Mouse (Mus musculus) thymus, adult 2 months (tissue): ENCODE data around the gene Mid1.
"Not testable (repeated sequence)": the region's sequence is repeated elsewhere in the genome, so short reads cannot be mapped to it uniquely, and the experiment has no call there.

Experiments used
- CTCF ChIP-seq: fragments of 200-500 bp; IDR thresholded peaks from 2 replicates; pipeline ENCODE4 v1.5.1; 2012; ENCODE audit warnings: mild to moderate bottlenecking, control low read depth, low read length, moderate library complexity, borderline replicate concordance; ENCODE audit not compliant: control insufficient read depth, poor library complexity, insufficient read depth; ENCODE audit errors: extremely low read depth
- POLR2A ChIP-seq: fragments of 200-500 bp; IDR thresholded peaks from 2 replicates; pipeline ENCODE4 v1.6.1; 2012; ENCODE audit warnings: mild to moderate bottlenecking, low read length, control low read depth, moderate library complexity; ENCODE audit not compliant: control insufficient read depth, poor library complexity, insufficient read depth; ENCODE audit errors: extremely low read depth

DNA sequence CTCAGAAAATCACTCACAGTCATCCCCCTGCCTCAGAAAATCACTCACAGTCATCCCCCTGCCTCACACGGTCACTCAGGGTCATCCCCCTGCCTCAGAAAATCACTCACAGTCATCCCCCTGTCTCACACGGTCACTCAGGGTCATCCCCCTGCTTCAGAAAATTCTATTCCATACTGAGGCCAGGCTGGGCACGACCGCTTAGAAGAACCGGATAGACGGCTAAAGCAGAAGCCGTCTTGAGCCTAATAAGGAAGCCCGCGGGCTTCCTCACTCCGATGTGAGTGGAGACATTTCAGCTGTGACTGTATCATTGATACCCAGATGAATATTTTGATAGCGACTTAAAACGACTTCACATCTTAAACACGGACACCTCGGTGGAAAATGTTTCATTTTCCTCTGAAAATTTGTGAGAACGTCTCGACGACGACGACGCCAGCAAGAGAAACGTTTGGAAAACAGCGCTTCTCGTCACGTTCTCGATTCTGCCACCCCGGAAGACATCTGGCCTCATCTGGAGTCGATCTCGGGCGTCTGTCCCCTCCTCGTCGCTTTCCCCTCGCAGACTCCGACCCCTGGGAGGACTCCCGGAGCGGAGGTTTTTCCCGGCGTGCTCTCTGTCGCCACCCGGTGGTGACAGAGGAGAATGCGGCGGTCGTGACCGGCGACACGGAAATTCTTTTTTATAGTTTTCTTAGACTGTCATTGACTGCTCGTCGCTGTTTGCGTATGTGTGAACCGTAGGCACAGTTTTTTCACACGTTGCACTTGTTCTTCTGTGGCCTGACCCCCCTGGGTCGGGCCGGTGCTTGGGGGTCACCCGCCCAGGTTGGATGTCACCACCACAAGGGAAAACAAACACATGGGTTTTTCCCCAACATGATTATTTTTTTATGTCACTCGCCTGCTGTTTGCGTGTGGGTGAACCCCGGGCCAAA lies 305.0 kb downstream of the Mid1 start:
- not testable (repeated sequence) for TF ChIP-seq CTCF, POLR2A
